Mouse (Mus musculus) CH12.LX (cell line): ENCODE measurements around the gene Asic2. TPM values are rescaled to one million over a fixed set of nuclear protein-coding genes. Genes with fewer than 3 reads are reported as not detected.

Experiments used
- DNase-seq: peaks from one replicate; pipeline ENCODE4 v3.0.0-alpha.2; 2013; ENCODE audit errors: extremely low read depth
- H3K27ac ChIP-seq: 2 replicates; pipeline ENCODE4 v1.5.1; 2012; ENCODE audit warnings: low read depth, mild to moderate bottlenecking, control low read depth, moderate library complexity; ENCODE audit not compliant: insufficient read depth
- H3K27me3 ChIP-seq: replicated peaks from 2 replicates; pipeline ENCODE3; 2012; ENCODE audit warnings: inconsistent platforms
- H3K36me3 ChIP-seq, 2 experiments: replicated peaks in 1 of 2; 2 replicates each; pipeline versions ENCODE3 to v1.6.1; 2012; ENCODE audit warnings: inconsistent platforms in 1 of 2, low read length in 1 of 2, mild to moderate bottlenecking in 1 of 2, mixed read lengths in 1 of 2, moderate library complexity in 1 of 2; ENCODE audit not compliant: control insufficient read depth in 1 of 2, insufficient read depth in 1 of 2
- H3K4me1 ChIP-seq, 2 experiments: 2 replicates each; pipeline ENCODE4 v1.6.1; 2012; ENCODE audit warnings: inconsistent platforms in 1 of 2, moderate library complexity in 1 of 2; ENCODE audit not compliant: insufficient read depth in 2 of 2, control insufficient read depth in 1 of 2
- H3K4me2 ChIP-seq: 2 replicates; pipeline ENCODE4 v1.6.1; 2012; ENCODE audit warnings: low read depth, mild to moderate bottlenecking, control low read depth; ENCODE audit not compliant: poor library complexity, insufficient read depth, severe bottlenecking
- H3K4me3 ChIP-seq, 3 experiments: fragments of 150-350 bp in 1 of 3; sonication (generic) in 1 of 3; replicated peaks in 1 of 3; 2 replicates each; pipeline versions ENCODE3 to v1.5.1; 2011 to 2012; ENCODE audit warnings: low read depth in 2 of 3, low read length in 2 of 3, mild to moderate bottlenecking in 2 of 3, moderate library complexity in 2 of 3, control low read depth in 1 of 3, improper control_type of control experiment in 1 of 3, inconsistent platforms in 1 of 3, mixed read lengths in 1 of 3; ENCODE audit not compliant: poor library complexity in 1 of 3
- H3K79me2 ChIP-seq: replicated peaks from 2 replicates; pipeline ENCODE4 v1.6.1; 2012; ENCODE audit warnings: mild to moderate bottlenecking, moderate library complexity; ENCODE audit not compliant: control insufficient read depth, poor library complexity, insufficient read depth, severe bottlenecking; ENCODE audit errors: extremely low read depth
- H3K9ac ChIP-seq: 2 replicates; pipeline ENCODE4 v1.6.1; 2012; ENCODE audit warnings: low read depth, mild to moderate bottlenecking, control low read depth, moderate library complexity; ENCODE audit not compliant: insufficient read depth
- H3K9me3 ChIP-seq: replicated peaks from 2 replicates; pipeline ENCODE3; 2012; ENCODE audit warnings: low read length, inconsistent platforms, mixed read lengths
- CHD1 ChIP-seq: IDR thresholded peaks from 2 replicates; pipeline ENCODE4 v1.6.1; 2012; ENCODE audit warnings: low read depth, low read length, improper control_type of control experiment, inconsistent platforms
- CTCF ChIP-seq, 2 experiments: IDR thresholded peaks in 1 of 2; conservative IDR thresholded peaks in 1 of 2; 2 replicates each; pipeline ENCODE4 v1.5.1; 2011 to 2012; ENCODE audit warnings: low read depth in 2 of 2, low read length in 2 of 2, improper control_type of control experiment in 1 of 2, inconsistent platforms in 1 of 2, mild to moderate bottlenecking in 1 of 2, moderate library complexity in 1 of 2
- E2F4 ChIP-seq: IDR thresholded peaks from 2 replicates; pipeline ENCODE4 v1.6.1; 2011; ENCODE audit warnings: low read depth, low read length, improper control_type of control experiment; ENCODE audit not compliant: insufficient replicate concordance
- ELF1 ChIP-seq: IDR thresholded peaks from 2 replicates; pipeline ENCODE4 v1.6.1; 2014; ENCODE audit warnings: low read depth, mild to moderate bottlenecking, inconsistent platforms, low read length, improper control_type of control experiment
- EP300 ChIP-seq: IDR thresholded peaks from 2 replicates; pipeline ENCODE4 v1.6.1; 2011; ENCODE audit warnings: low read length, improper control_type of control experiment
- GABPA ChIP-seq: IDR thresholded peaks from 2 replicates; pipeline ENCODE4 v1.6.1; 2012; ENCODE audit warnings: low read depth, low read length, improper control_type of control experiment, inconsistent platforms; ENCODE audit not compliant: insufficient replicate concordance
- IRF4 ChIP-seq: IDR thresholded peaks from 2 replicates; pipeline ENCODE4 v1.6.1; 2014; ENCODE audit warnings: low read depth, mild to moderate bottlenecking, inconsistent platforms, low read length, improper control_type of control experiment
- MAZ ChIP-seq: IDR thresholded peaks from 2 replicates; pipeline ENCODE4 v1.6.1; 2012; ENCODE audit warnings: low read depth, mild to moderate bottlenecking, inconsistent platforms, low read length, improper control_type of control experiment, moderate library complexity
- MEF2A ChIP-seq: IDR thresholded peaks from 2 replicates; pipeline ENCODE4 v1.6.1; 2014; ENCODE audit warnings: low read depth, mild to moderate bottlenecking, inconsistent platforms, low read length, improper control_type of control experiment, borderline replicate concordance
- PAX5 ChIP-seq: IDR thresholded peaks from 2 replicates; pipeline ENCODE4 v1.6.1; 2012; ENCODE audit warnings: low read length, inconsistent platforms, mixed read lengths
- RAD21 ChIP-seq: IDR thresholded peaks from 2 replicates; pipeline ENCODE4 v1.6.1; 2011; ENCODE audit warnings: low read depth, mild to moderate bottlenecking, low read length, improper control_type of control experiment, moderate library complexity
- SMC3 ChIP-seq: IDR thresholded peaks from 2 replicates; pipeline ENCODE4 v1.6.1; 2011; ENCODE audit warnings: low read depth, low read length, improper control_type of control experiment
- dilution Hi-C: fragments of 300-500 bp; cut with MboI; formaldehyde crosslinking; loops from 2 replicates; pipeline ENCODE4 v1.14.3; 2020; ENCODE audit warnings: low sequenced_read_pairs; ENCODE audit not compliant: extremely low pct_unique_long_range_greater_than_20kb, extremely low pct_ligation_motif_present
- in situ Hi-C: fragments of 300-500 bp; cut with MboI; formaldehyde crosslinking; loops from 3 replicates; pipeline ENCODE4 v1.14.3; 2019; ENCODE audit warnings: low sequenced_read_pairs, low pct_ligation_motif_present, low pct_unique_long_range_greater_than_20kb, mixed read lengths
- polyA plus RNA-seq: library from polyadenylated mRNA; unstranded; fragments of >175 nt; gene quantifications from 2 replicates; pipeline ENCODE4 v1.2.1, GENCODE M21; 2012; ENCODE audit warnings: low read depth; ENCODE audit not compliant: insufficient read length
- total RNA-seq, 2 experiments: library from RNA; depleted of rRNA; stranded (reverse); fragments of 300-350 nt in 1 of 2; fragments of >200 nt in 1 of 2; gene quantifications; 2 replicates each; pipeline ENCODE4 v1.2.3; 2012 to 2014

Gene Asic2
- total and polyA plus RNA-seq, 3 experiments = not detected

DNA sequence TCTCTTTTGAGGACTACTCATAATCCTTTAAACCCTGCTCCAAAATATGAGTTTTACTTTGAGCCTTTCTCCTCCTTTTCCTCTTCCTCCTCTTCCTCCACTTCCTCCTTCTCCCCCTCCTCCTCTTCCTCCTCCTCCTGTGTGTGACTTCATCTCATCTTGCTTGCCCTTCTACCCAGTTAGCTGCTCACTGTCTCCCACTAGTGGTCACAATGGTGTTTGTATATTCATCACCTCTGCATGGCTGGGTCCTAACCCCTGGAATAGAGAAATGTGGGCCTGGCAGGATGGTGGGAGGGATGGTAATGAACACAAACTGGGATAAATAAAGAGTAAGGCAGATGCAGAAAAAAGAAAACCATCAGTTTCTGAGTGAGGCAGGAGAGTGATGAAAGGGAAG is 492.0 kb downstream of the Asic2 start:
- Histone ChIP-seq H3K27me3 (peaks cover 76% of the 10 kb centered on the region), H3K79me2 (no peaks in the 10 kb centered on the region), H3K9me3 (no peaks in the 10 kb centered on the region), H3K27ac (no peak overlapping the region), H3K4me2 (no peak overlapping the region), H3K36me3 (no peaks in the 10 kb centered on the region), H3K9ac (no peak overlapping the region), H3K4me1 (no peaks in the 10 kb centered on the region), H3K4me3 (no peak overlapping the region)
- in situ Hi-C loops (no loop called here), dilution Hi-C loops (no loop called here)
- DNase-seq = peak; percentile 51
- TF ChIP-seq ELF1 = 0 out of 2 replicates have a peak, but pooled peaks have one; percentile 32
- TF ChIP-seq MEF2A = no peak
- TF ChIP-seq CTCF (conservative IDR thresholded peaks at IDR 0.05 in 1 of 2, IDR thresholded peaks at IDR 0.05 in 1 of 2; ENCODE audit: low read depth in 2 of 2, low read length in 2 of 2) = peak; percentile 64 to 81
- TF ChIP-seq IRF4 = no peak
- peak; percentile 70 for TF ChIP-seq SMC3
- peak; percentile 51 for TF ChIP-seq RAD21

- dilution Hi-C loops (no loop called here), in situ Hi-C loops (no loop called here)
Observed at GRCm38 (mm10) chr11:81474121-81474520, 494.1 kb downstream of the Asic2 start.

DNA sequence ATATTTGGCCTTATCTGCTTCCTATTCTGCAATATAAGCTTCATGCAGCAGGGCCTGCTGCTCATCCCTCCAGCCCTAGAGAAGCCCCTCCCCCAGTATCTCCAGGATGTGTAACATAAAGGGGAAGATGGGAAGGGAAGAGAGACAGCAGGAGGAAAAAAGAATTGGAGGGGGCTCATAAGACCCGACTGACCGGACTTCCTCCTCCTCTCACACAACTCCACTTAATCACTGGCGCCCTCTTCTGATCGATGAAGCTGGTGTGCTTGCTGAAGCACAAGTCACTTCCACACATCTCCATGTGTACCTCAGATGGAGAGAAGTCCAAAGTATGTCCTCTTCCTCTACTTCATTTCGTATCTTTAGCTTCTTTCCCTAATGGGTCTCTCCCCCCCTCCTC is 506.1 kb downstream of the Asic2 start:
- Histone ChIP-seq H3K79me2 (no peaks in the 10 kb centered on the region), H3K4me2 (peak overlapping the region; percentile 53; the same call in 1 of the 2 replicates), H3K36me3 (no peaks in the 10 kb centered on the region), H3K9ac (no peak overlapping the region), H3K27me3 (peaks cover 69% of the 10 kb centered on the region), H3K4me3 (no peak overlapping the region), H3K9me3 (no peaks in the 10 kb centered on the region), H3K4me1 (no peaks in the 10 kb centered on the region), H3K27ac (no peak overlapping the region)
- in situ Hi-C loops = no loop called here
- dilution Hi-C loops = no loop called here
- TF ChIP-seq RAD21 (peak; percentile 78), CTCF (conservative IDR thresholded peaks at IDR 0.05 in 1 of 2, IDR thresholded peaks at IDR 0.05 in 1 of 2; ENCODE audit: low read depth in 2 of 2, low read length in 2 of 2) (peak in 1 of 2 experiments; percentile 79; a peak in 2 of 4 replicates), CHD1 (no peak), SMC3 (peak; percentile 73), EP300 (no peak)
- peak; percentile 17 for DNase-seq

More at GRCm38 (mm10) chr11:81474121-81474520, 494.1 kb downstream of the Asic2 start:
- peaks cover 79% of the 10 kb centered on the region for H3K27me3 ChIP-seq
- TF ChIP-seq MAZ (no peak), EP300 (no peak), IRF4 (no peak), MEF2A (no peak), PAX5 (no peak), E2F4 (no peak), GABPA (no peak)
- no peak overlapping the region for H3K4me2 ChIP-seq
- DNase-seq = no peak
- H3K9ac ChIP-seq = no peak overlapping the region
- no peak overlapping the region for H3K27ac ChIP-seq
- no peaks in the 10 kb centered on the region for H3K4me1 ChIP-seq
- no peaks in the 10 kb centered on the region for H3K9me3 ChIP-seq
- no peaks in the 10 kb centered on the region for H3K36me3 ChIP-seq
- no peak overlapping the region for H3K4me3 ChIP-seq
- H3K79me2 ChIP-seq = no peaks in the 10 kb centered on the region
